Mouse (Mus musculus): ENCODE measurements around the gene Tas2r136. TPM values are rescaled to one million over a fixed set of nuclear protein-coding genes. Genes with fewer than 3 reads are reported as not detected.

Tas2r136 gene
- not detected for total RNA-seq (2021)

GRCm38 (mm10) chr6:132778062-132778461 is at the start of gene Tas2r136:
Tas2r136 (minus strand) TSS chr6:132778162.
- no peak for DNase-seq
- intact Hi-C loops (cut with DNase I): no loop called here

DNA sequence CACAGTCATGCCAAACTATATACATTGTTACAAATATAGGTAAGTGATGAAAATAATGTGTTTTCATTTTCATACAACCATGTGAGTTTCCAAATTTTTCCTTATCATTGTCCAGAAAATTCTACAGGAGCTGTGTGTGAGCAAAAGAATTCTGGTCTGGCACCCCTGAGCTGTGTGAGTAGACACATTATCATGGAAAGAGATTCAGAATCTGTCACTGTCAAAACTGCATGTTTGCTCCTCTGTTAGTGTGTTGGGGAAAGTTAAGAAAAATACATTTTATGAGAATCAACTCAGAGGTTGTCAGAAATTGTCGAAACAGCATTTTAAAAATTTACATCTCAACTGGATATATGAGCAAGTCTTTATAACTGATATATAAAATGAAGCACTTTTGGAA is 24.6 kb upstream of the Tas2r136 start, which contains the start of gene Tas2r117:
Gene Tas2r117 (plus strand): TSS at position 301 of the 400 bp plus-strand sequence.
- intact Hi-C loops (cut with DNase I): no loop called here
- DNase-seq: no peak

DNA sequence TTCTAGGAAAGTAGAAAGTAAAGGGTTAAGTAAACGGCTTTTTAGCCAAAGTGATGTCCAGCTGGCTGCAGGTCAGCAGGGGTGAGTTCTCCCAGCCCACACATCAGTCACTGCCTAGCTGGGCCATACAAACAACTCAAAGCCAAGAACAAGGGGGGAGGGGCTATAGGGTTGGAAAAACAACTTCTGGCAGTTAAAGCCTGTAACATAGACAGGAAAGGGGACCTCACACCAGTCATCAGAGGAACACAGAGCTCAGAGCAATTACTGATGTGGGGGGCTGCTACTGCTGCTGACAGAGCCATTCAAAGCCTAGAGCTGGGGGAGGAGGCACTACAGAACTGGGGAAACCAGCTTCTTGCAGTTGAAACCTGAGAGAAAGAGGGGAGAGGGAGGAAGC is 17.4 kb upstream of the Tas2r136 start:
- intact Hi-C loops (cut with DNase I): no loop called here
- DNase-seq: no peak

GRCm38 (mm10) chr6:132761831-132762230 is 16.1 kb downstream of the Tas2r136 start, which contains the start of gene Tas2r102:
Tas2r102 (plus strand) TSS chr6:132762131.
- no peak for DNase-seq
- intact Hi-C loops (cut with DNase I): no loop called here

DNA sequence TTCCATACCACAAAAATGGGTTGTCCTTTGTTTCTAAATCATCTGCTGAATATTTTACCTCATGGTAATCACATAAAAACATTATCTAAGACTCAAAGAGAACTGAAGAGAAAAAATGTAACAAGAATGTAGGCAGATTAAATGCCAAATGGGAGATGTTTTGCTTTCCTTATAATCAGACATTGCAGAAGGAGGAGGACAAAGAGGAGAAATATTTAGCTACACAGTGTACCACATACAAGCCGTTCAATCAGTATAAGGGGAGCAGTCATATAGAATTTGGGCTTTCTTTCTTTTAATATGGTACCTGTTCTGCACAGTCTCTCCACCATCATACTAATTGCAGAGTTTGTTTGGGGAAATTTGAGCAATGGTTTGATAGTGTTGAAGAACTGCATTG is 23.5 kb downstream of the Tas2r136 start, which contains the start of gene Tas2r124:
Gene Tas2r124 (plus strand): TSS at position 301 of the 400 bp plus-strand sequence.
- intact Hi-C loops (cut with DNase I): no loop called here

DNA sequence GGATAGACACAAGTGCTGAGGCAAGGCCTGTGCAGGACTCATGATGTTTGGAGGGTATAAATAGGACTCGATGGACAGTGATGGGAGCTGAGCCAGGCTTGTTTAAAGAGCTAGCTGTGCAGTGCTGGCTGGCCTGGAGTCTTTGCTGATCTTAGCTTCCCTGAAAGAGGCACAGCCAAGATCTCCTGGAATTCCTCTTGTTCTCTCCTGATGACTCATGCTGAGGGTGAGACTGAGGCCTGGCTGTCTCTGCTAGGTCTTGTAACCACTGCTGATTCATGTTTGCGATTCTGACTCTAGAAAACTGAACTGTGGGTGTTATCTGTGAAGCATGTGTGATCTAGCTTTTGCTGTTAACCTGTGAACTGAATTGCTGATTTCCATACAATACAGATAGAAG is 27.8 kb downstream of the Tas2r136 start:
- intact Hi-C loops (cut with DNase I): no loop called here
- no peak for DNase-seq

More for the DNA sequence above, 23.5 kb downstream of the Tas2r136 start, which contains the start of gene Tas2r124:
- DNase-seq: no peak

GRCm38 (mm10) chr6:132737935-132738334 is 40.0 kb downstream of the Tas2r136 start, which contains the start of gene Tas2r115:
Tas2r115 (minus strand) TSS chr6:132738035.
- intact Hi-C loops (cut with DNase I): no loop called here
- no peak for DNase-seq

Other genes with a start within 250 kb of the Tas2r136 start
- not detected for gene Prh1, start 208.4 kb downstream of the Tas2r136 start, total RNA-seq (2021)
- not detected for gene Prp2, start 182.2 kb downstream of the Tas2r136 start, total RNA-seq (2021)
- not detected for gene A630073D07Rik, start 126.6 kb downstream of the Tas2r136 start, total RNA-seq (2021)
- not detected for gene Tas2r120, start 121.2 kb downstream of the Tas2r136 start, total RNA-seq (2021)
- not detected for gene Tas2r121, start 77.2 kb downstream of the Tas2r136 start, total RNA-seq (2021)
- gene Tas2r122, start 66.2 kb downstream of the Tas2r136 start, total RNA-seq (2021): not detected
- not detected for gene Tas2r115, start 40.1 kb downstream of the Tas2r136 start, total RNA-seq (2021)
- not detected for gene Tas2r124, start 23.4 kb downstream of the Tas2r136 start, total RNA-seq (2021)
- gene Tas2r102, start 16.0 kb downstream of the Tas2r136 start, total RNA-seq (2021): not detected
- gene Tas2r117, start 24.7 kb upstream of the Tas2r136 start, total RNA-seq (2021): not detected
- not detected for gene Tas2r123, start 69.0 kb upstream of the Tas2r136 start, total RNA-seq (2021)
- gene Tas2r116, start 77.3 kb upstream of the Tas2r136 start, total RNA-seq (2021): not detected
- not detected for gene Tas2r110, start 89.8 kb upstream of the Tas2r136 start, total RNA-seq (2021)
- not detected for gene Tas2r113, start 114.8 kb upstream of the Tas2r136 start, total RNA-seq (2021)
- not detected for gene Tas2r125, start 131.5 kb upstream of the Tas2r136 start, total RNA-seq (2021)
- not detected for gene Tas2r129, start 172.9 kb upstream of the Tas2r136 start, total RNA-seq (2021)
- gene Tas2r131, start 179.8 kb upstream of the Tas2r136 start, total RNA-seq (2021): not detected
- gene Tas2r109, start 202.8 kb upstream of the Tas2r136 start, total RNA-seq (2021): not detected

Measured in left cerebral cortex, postnatal 4 days (tissue).